Mouse (Mus musculus) G1E (cell line): ENCODE data around the gene 4930505A04Rik.

ENCODE experiments used
- CTCF ChIP-seq: IDR thresholded peaks from 2 replicates; pipeline ENCODE4 v1.5.1; 2012; ENCODE audit warnings: low read depth, low read length, inconsistent platforms, mixed read lengths
- TAL1 ChIP-seq: conservative IDR thresholded peaks from 2 replicates; pipeline ENCODE4 v1.6.1; 2012; ENCODE audit warnings: low read depth, low read length, inconsistent platforms, mixed read lengths

- no peak for TF ChIP-seq TAL1
- no peak for TF ChIP-seq CTCF
Measured at GRCm38 (mm10) chr11:30404619-30405200, 66.9 kb downstream of the 4930505A04Rik start.
